Mouse (Mus musculus): ENCODE measurements around the gene Taf12.

- TF ChIP-seq CTCF (IDR thresholded peaks at IDR 0.05; ENCODE audit: low read depth): no peak
- TF ChIP-seq EP300 (IDR thresholded peaks at IDR 0.05; ENCODE audit: low read depth): no peak
Measured at GRCm38 (mm10) chr4:132305276-132305675, 31.1 kb downstream of the Taf12 start.

Data from liver, postnatal 0 days (tissue).